Mouse (Mus musculus) CH12.LX (cell line): ENCODE measurements around the gene B3galt4. TPM values are rescaled to one million over a fixed set of nuclear protein-coding genes. Genes with fewer than 3 reads are reported as not detected.
"Not testable (repeated sequence)": the region's sequence is repeated elsewhere in the genome, so short reads cannot be mapped to it uniquely, and the experiment has no call there.

Source experiments
- DNase-seq: peaks from one replicate; pipeline ENCODE4 v3.0.0-alpha.2; 2013; ENCODE audit errors: extremely low read depth
- H3K27ac ChIP-seq: 2 replicates; pipeline ENCODE4 v1.5.1; 2012; ENCODE audit warnings: low read depth, mild to moderate bottlenecking, control low read depth, moderate library complexity; ENCODE audit not compliant: insufficient read depth
- H3K27me3 ChIP-seq: replicated peaks from 2 replicates; pipeline ENCODE3; 2012; ENCODE audit warnings: inconsistent platforms
- H3K36me3 ChIP-seq, 2 experiments: replicated peaks in 1 of 2; 2 replicates each; pipeline versions ENCODE3 to v1.6.1; 2012; ENCODE audit warnings: inconsistent platforms in 1 of 2, low read length in 1 of 2, mild to moderate bottlenecking in 1 of 2, mixed read lengths in 1 of 2, moderate library complexity in 1 of 2; ENCODE audit not compliant: control insufficient read depth in 1 of 2, insufficient read depth in 1 of 2
- H3K4me1 ChIP-seq, 2 experiments: 2 replicates each; pipeline ENCODE4 v1.6.1; 2012; ENCODE audit warnings: inconsistent platforms in 1 of 2, moderate library complexity in 1 of 2; ENCODE audit not compliant: insufficient read depth in 2 of 2, control insufficient read depth in 1 of 2
- H3K4me2 ChIP-seq: 2 replicates; pipeline ENCODE4 v1.6.1; 2012; ENCODE audit warnings: low read depth, mild to moderate bottlenecking, control low read depth; ENCODE audit not compliant: poor library complexity, insufficient read depth, severe bottlenecking
- H3K4me3 ChIP-seq, 3 experiments: fragments of 150-350 bp in 1 of 3; sonication (generic) in 1 of 3; replicated peaks in 1 of 3; 2 replicates each; pipeline versions ENCODE3 to v1.5.1; 2011 to 2012; ENCODE audit warnings: low read depth in 2 of 3, low read length in 2 of 3, mild to moderate bottlenecking in 2 of 3, moderate library complexity in 2 of 3, control low read depth in 1 of 3, improper control_type of control experiment in 1 of 3, inconsistent platforms in 1 of 3, mixed read lengths in 1 of 3; ENCODE audit not compliant: poor library complexity in 1 of 3
- H3K79me2 ChIP-seq: replicated peaks from 2 replicates; pipeline ENCODE4 v1.6.1; 2012; ENCODE audit warnings: mild to moderate bottlenecking, moderate library complexity; ENCODE audit not compliant: control insufficient read depth, poor library complexity, insufficient read depth, severe bottlenecking; ENCODE audit errors: extremely low read depth
- H3K9ac ChIP-seq: 2 replicates; pipeline ENCODE4 v1.6.1; 2012; ENCODE audit warnings: low read depth, mild to moderate bottlenecking, control low read depth, moderate library complexity; ENCODE audit not compliant: insufficient read depth
- H3K9me3 ChIP-seq: replicated peaks from 2 replicates; pipeline ENCODE3; 2012; ENCODE audit warnings: low read length, inconsistent platforms, mixed read lengths
- BHLHE40 ChIP-seq: IDR thresholded peaks from 2 replicates; pipeline ENCODE4 v1.6.1; 2011; ENCODE audit warnings: mild to moderate bottlenecking, low read depth, low read length, improper control_type of control experiment
- CHD2 ChIP-seq: IDR thresholded peaks from 2 replicates; pipeline ENCODE4 v1.6.1; 2011; ENCODE audit warnings: low read length, improper control_type of control experiment
- E2F4 ChIP-seq: IDR thresholded peaks from 2 replicates; pipeline ENCODE4 v1.6.1; 2011; ENCODE audit warnings: low read depth, low read length, improper control_type of control experiment; ENCODE audit not compliant: insufficient replicate concordance
- GABPA ChIP-seq: IDR thresholded peaks from 2 replicates; pipeline ENCODE4 v1.6.1; 2012; ENCODE audit warnings: low read depth, low read length, improper control_type of control experiment, inconsistent platforms; ENCODE audit not compliant: insufficient replicate concordance
- MAZ ChIP-seq: IDR thresholded peaks from 2 replicates; pipeline ENCODE4 v1.6.1; 2012; ENCODE audit warnings: low read depth, mild to moderate bottlenecking, inconsistent platforms, low read length, improper control_type of control experiment, moderate library complexity
- POLR2A ChIP-seq: IDR thresholded peaks from 2 replicates; pipeline ENCODE4 v1.6.1; 2011; ENCODE audit warnings: low read depth, mild to moderate bottlenecking, improper control_type of control experiment, low read length
- POLR2AphosphoS2 ChIP-seq: IDR thresholded peaks from 2 replicates; pipeline ENCODE4 v1.6.1; 2011; ENCODE audit warnings: low read depth, low read length, improper control_type of control experiment
- SIN3A ChIP-seq: IDR thresholded peaks from 2 replicates; pipeline ENCODE4 v1.6.1; 2012; ENCODE audit warnings: low read length, improper control_type of control experiment, inconsistent platforms
- dilution Hi-C: fragments of 300-500 bp; cut with MboI; formaldehyde crosslinking; loops from 2 replicates; pipeline ENCODE4 v1.14.3; 2020; ENCODE audit warnings: low sequenced_read_pairs; ENCODE audit not compliant: extremely low pct_unique_long_range_greater_than_20kb, extremely low pct_ligation_motif_present
- in situ Hi-C: fragments of 300-500 bp; cut with MboI; formaldehyde crosslinking; loops from 3 replicates; pipeline ENCODE4 v1.14.3; 2019; ENCODE audit warnings: low sequenced_read_pairs, low pct_ligation_motif_present, low pct_unique_long_range_greater_than_20kb, mixed read lengths
- polyA plus RNA-seq: library from polyadenylated mRNA; unstranded; fragments of >175 nt; gene quantifications from 2 replicates; pipeline ENCODE4 v1.2.1, GENCODE M21; 2012; ENCODE audit warnings: low read depth; ENCODE audit not compliant: insufficient read length
- total RNA-seq, 2 experiments: library from RNA; depleted of rRNA; stranded (reverse); fragments of 300-350 nt in 1 of 2; fragments of >200 nt in 1 of 2; gene quantifications; 2 replicates each; pipeline ENCODE4 v1.2.3; 2012 to 2014

The B3galt4 gene
- total and polyA plus RNA-seq, 3 experiments, result 3.7 to 6.2 (median 5.2) TPM

DNA sequence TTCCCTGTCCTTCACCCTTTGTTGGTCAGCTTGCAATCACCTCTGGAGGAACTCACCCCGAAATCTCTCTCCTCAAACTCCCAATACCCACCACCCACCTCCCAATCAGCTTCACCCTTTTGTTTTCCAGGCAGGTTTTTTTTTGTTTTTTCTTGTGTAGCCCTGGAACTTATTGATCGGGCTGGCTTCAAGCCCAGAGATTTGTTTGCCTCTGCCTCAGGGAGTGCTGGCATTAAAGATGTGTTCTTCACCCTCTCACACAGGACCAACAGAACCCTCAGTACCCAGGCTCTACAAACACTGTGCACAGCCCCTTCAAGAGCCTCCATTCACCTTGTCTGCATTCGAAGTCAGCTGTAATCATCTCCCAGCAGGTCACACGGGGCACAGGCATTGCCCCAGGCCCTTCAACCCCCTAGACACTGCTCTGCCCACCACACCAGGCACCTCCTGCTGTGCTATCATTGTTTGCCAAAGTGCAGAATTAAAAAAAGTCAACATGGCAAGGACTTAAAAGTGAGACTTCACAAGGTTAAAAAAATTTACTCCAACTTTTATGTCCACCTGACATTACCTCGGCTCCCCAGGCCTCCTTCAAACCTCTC, 2.8 kb upstream of the B3galt4 start:
- no peak for DNase-seq
- Histone ChIP-seq H3K9me3 (no peaks in the 10 kb centered on the region), H3K79me2 (peaks cover 29% of the 10 kb centered on the region), H3K4me1 (peaks cover 10 to 41% of the 10 kb centered on the region in 2 experiments), H3K4me2 (peak overlapping the region; percentile 63), H3K9ac (peak overlapping the region; percentile 53), H3K36me3 (peaks cover 54 to 67% of the 10 kb centered on the region in 2 experiments), H3K4me3 (peak overlapping the region; percentile 61 to 96 (median 91)), H3K27me3 (no peaks in the 10 kb centered on the region), H3K27ac (peak overlapping the region; percentile 26; the same call in 1 of the 2 replicates)
- dilution Hi-C loops, result no loop called here
- in situ Hi-C loops, result no loop called here
- TF ChIP-seq BHLHE40 (no peak), POLR2A (peak; percentile 2; the same call in 1 of the 2 replicates), E2F4 (no peak)

DNA sequence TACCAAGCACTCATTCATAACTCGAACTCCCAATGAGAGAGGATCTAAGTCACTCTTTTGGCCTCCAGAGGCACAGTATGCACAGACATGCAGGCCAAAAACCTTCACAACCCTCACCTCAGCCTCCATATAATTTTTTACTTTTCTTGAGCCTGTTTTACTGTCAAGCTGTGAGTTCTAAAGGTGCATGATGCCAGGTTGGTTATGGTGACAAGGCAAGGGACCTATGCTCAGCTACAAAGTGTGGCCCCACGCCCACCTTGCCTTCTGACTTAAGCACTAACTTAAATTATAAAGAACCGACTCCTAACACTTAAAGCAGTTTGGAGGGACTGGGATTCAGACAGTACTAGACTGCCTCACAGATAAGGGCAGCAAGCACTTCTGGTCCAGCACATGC, 2.0 kb upstream of the B3galt4 start:
- in situ Hi-C loops, result no loop called here
- dilution Hi-C loops, result no loop called here
- Histone ChIP-seq H3K4me3 (peak overlapping the region; percentile 13 to 91 (median 22)), H3K27me3 (no peaks in the 10 kb centered on the region), H3K9ac (peak overlapping the region; percentile 37; the same call in 1 of the 2 replicates), H3K4me2 (peak overlapping the region; percentile 52; the same call in 1 of the 2 replicates), H3K4me1 (peaks cover 10 to 34% of the 10 kb centered on the region in 2 experiments), H3K27ac (no peak overlapping the region), H3K9me3 (no peaks in the 10 kb centered on the region), H3K79me2 (peaks cover 29% of the 10 kb centered on the region), H3K36me3 (peaks cover 56 to 67% of the 10 kb centered on the region in 2 experiments)
- TF ChIP-seq POLR2AphosphoS2 (peak; percentile 31; the same call in 1 of the 2 replicates), CHD2 (no peak), SIN3A (no peak), MAZ (no peak)
- DNase-seq, result no peak

DNA sequence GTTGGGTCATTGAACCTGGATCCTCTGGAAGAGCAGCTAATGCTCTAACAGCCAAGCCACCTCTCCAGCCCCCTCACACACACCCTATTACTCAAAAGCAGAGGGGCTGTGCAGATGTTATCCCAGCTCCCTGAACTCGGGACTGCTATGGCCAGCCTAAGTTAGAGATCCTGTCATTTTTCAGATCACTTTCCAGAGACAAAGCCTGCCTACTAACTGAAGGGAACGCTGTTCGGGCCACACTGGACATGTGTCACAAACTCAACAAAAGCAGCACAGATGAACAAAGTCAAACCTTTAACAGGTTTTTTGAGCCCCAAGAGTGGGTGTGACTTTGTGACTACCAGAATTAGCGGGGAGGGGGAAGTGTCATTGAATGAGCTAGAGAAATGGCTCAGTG, 1.6 kb upstream of the B3galt4 start:
- H3K79me2 ChIP-seq, result peaks cover 29% of the 10 kb centered on the region
- DNase-seq, result no peak
- H3K9me3 ChIP-seq, result no peaks in the 10 kb centered on the region
- dilution Hi-C loops (no loop called here), in situ Hi-C loops (no loop called here)
- TF ChIP-seq POLR2AphosphoS2 (peak; percentile 47; the same call in 1 of the 2 replicates), POLR2A (peak; percentile 18), GABPA (no peak)
- H3K27me3 ChIP-seq, result no peaks in the 10 kb centered on the region
- H3K4me1 ChIP-seq, result peaks cover 8 to 30% of the 10 kb centered on the region in 2 experiments
- no peak overlapping the region for H3K27ac ChIP-seq
- H3K36me3 ChIP-seq, result peaks cover 59 to 67% of the 10 kb centered on the region in 2 experiments
- peak overlapping the region; percentile 37; the same call in 1 of the 2 replicates for H3K9ac ChIP-seq
- H3K4me3 ChIP-seq, result peak overlapping the region in 1 of 3 experiments; percentile 91
- H3K4me2 ChIP-seq, result peak overlapping the region; percentile 50; the same call in 1 of the 2 replicates

DNA sequence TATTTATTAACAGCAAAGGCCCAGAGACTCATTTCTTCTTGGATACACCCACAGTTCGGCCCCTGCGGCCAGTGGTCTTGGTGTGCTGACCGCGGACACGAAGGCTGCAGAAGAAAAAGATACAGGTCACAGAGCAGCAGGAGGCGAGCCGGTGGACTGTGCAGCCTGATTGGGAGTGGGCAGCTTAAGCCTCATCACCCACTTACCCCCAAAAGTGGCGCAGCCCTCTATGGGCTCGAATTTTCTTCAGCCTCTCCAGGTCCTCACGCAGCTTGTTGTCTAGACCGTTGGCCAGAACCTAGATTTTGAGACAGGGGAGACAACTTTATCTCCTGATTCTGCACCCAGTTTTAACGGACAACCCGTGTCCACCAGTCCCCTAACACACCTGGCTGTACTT, 727 bp upstream of the B3galt4 start:
- H3K4me2 ChIP-seq, result peak overlapping the region; percentile 59
- DNase-seq, in situ Hi-C loops, H3K27ac ChIP-seq, dilution Hi-C loops, H3K9ac ChIP-seq, H3K27me3 ChIP-seq, H3K9me3 ChIP-seq: not testable (repeated sequence)
- peaks cover 29% of the 10 kb centered on the region for H3K79me2 ChIP-seq
- H3K4me1 ChIP-seq, result peaks cover 4 to 23% of the 10 kb centered on the region in 2 experiments; a peak in 2 of 4 replicates
- H3K36me3 ChIP-seq, result peaks cover 59 to 74% of the 10 kb centered on the region in 2 experiments
- peak overlapping the region in 1 of 3 experiments; percentile 53 for H3K4me3 ChIP-seq
